Mouse (Mus musculus) C2C12 (cell line): Measurements from ENCODE around the gene Adad2.

Source experiments
- CEBPB ChIP-seq: IDR thresholded peaks from one replicate; pipeline ENCODE4 v1.6.1; 2011; ENCODE audit warnings: low read depth, mild to moderate bottlenecking, control low read depth, moderate library complexity
- CTCF ChIP-seq: IDR thresholded peaks from one replicate; pipeline ENCODE4 v1.5.1; 2011; ENCODE audit not compliant: control insufficient read depth, insufficient read depth, insufficient read length
- FOSL1 ChIP-seq: IDR thresholded peaks from one replicate; pipeline ENCODE4 v1.8.0; 2011; ENCODE audit warnings: mild to moderate bottlenecking, low read length; ENCODE audit not compliant: poor library complexity, insufficient read depth, severe bottlenecking
- MAX ChIP-seq: IDR thresholded peaks from one replicate; pipeline ENCODE4 v1.6.1; 2011; ENCODE audit warnings: mild to moderate bottlenecking, control low read depth
- MYOD1 ChIP-seq: IDR thresholded peaks from one replicate; pipeline ENCODE4 v1.6.1; 2011; ENCODE audit warnings: low read depth; ENCODE audit not compliant: control insufficient read depth, insufficient read length
- MYOG ChIP-seq: IDR thresholded peaks from one replicate; pipeline ENCODE4 v1.6.1; 2011; ENCODE audit not compliant: control insufficient read depth, insufficient read length; ENCODE audit errors: extremely low read depth
- USF1 ChIP-seq: IDR thresholded peaks from one replicate; pipeline ENCODE4 v1.6.1; 2011; ENCODE audit warnings: low read depth, mild to moderate bottlenecking, control low read depth, moderate library complexity

- TF ChIP-seq CTCF (no peak), USF1 (no peak), MYOG (no peak), MYOD1 (no peak), FOSL1 (no peak), MAX (no peak), CEBPB (no peak)
Observed at GRCm38 (mm10) chr8:119571135-119571534, 41.4 kb upstream of the Adad2 start.
